Mouse (Mus musculus) neural tube, embryonic 13.5 days (tissue): Measurements from ENCODE around the gene Faf1. TPM values are rescaled to one million over a fixed set of nuclear protein-coding genes. Genes with fewer than 3 reads are reported as not detected.

Experiments used
- ATAC-seq: fragments of 200-750 bp; cut with Nextera tagmentation; 2 replicates; pipeline ENCODE4 v1.8.0; 2017; ENCODE audit warnings: low read depth, mild to moderate bottlenecking, moderate TSS enrichment, moderate library complexity
- H3K27ac ChIP-seq: fragments of 300-500 bp; sonication (generic); replicated peaks from 2 replicates; pipeline ENCODE4 v1.5.1; 2015; ENCODE audit warnings: moderate library complexity, mild to moderate bottlenecking, inconsistent platforms
- H3K27me3 ChIP-seq: fragments of 300-500 bp; sonication (generic); 2 replicates; pipeline ENCODE4 v1.6.1; 2015; ENCODE audit warnings: mild to moderate bottlenecking, inconsistent platforms
- H3K36me3 ChIP-seq: fragments of 300-500 bp; sonication (generic); 2 replicates; pipeline ENCODE4 v1.6.1; 2015; ENCODE audit warnings: mild to moderate bottlenecking, inconsistent platforms
- H3K4me1 ChIP-seq: fragments of 300-500 bp; sonication (generic); replicated peaks from 2 replicates; pipeline ENCODE4 v1.6.1; 2015; ENCODE audit warnings: inconsistent platforms
- H3K4me2 ChIP-seq: fragments of 300-500 bp; sonication (generic); 2 replicates; pipeline ENCODE4 v1.6.1; 2015; ENCODE audit warnings: inconsistent platforms, mild to moderate bottlenecking, moderate library complexity
- H3K4me3 ChIP-seq: fragments of 300-500 bp; sonication (generic); 2 replicates; pipeline ENCODE4 v1.5.1; 2015; ENCODE audit warnings: mild to moderate bottlenecking, inconsistent platforms
- H3K9ac ChIP-seq: fragments of 300-500 bp; sonication (generic); 2 replicates; pipeline ENCODE4 v1.6.1; 2015; ENCODE audit warnings: moderate library complexity, mild to moderate bottlenecking, inconsistent platforms
- H3K9me3 ChIP-seq: fragments of 300-500 bp; sonication (generic); 2 replicates; pipeline ENCODE4 v1.6.1; 2016; ENCODE audit warnings: inconsistent platforms
- WGBS: fragments of 180-500 bp; shearing (Covaris S2); methylation state at CpG from one replicate; pipeline ENCODE4 v1.1.7; 2015; 5-methylcytosine and 5-hydroxymethylcytosine counted together
- polyA plus RNA-seq: library from polyadenylated mRNA; unstranded; fragments of >200 nt; fragmentation: Nextera tagmentation; extraction: Ambion mirVana; gene quantifications from 2 replicates; pipeline ENCODE4 v1.2.1, GENCODE M21; 2015

Faf1 gene
- polyA plus RNA-seq, 1 experiment from 2014 or later, result 33.6 TPM

DNA sequence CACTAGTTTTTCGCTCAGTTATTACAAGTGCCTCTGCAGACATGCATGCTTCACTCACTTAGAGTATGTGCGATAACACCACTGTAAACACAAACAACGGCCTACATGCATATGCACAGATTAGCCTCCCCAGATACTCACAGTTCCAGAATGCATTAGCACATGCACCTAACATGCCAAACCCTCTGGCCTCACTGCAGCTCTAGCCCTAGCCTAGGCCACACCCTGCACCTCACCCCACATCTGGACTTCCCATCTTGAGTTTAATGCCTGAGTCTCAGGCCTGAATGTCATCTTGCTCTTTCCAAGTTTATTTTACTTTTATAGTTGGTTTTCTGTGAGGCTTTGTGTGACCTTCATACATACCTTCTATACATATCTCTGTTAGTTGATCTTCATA lies 272.9 kb downstream of the Faf1 start:
- Histone ChIP-seq H3K4me2 (no peak overlapping the region), H3K27ac (no peak overlapping the region), H3K36me3 (0 out of 2 replicates have a peak, but pooled peaks cover 7% of the 10 kb centered on the region), H3K4me1 (no peaks in the 10 kb centered on the region; the same call in 1 of the 2 replicates), H3K27me3 (no peaks in the 10 kb centered on the region), H3K4me3 (no peak overlapping the region), H3K9me3 (no peaks in the 10 kb centered on the region), H3K9ac (no peak overlapping the region)
- WGBS, result 93% methylated on average over 3 of the region's 3 CpGs
- no peak for ATAC-seq

DNA sequence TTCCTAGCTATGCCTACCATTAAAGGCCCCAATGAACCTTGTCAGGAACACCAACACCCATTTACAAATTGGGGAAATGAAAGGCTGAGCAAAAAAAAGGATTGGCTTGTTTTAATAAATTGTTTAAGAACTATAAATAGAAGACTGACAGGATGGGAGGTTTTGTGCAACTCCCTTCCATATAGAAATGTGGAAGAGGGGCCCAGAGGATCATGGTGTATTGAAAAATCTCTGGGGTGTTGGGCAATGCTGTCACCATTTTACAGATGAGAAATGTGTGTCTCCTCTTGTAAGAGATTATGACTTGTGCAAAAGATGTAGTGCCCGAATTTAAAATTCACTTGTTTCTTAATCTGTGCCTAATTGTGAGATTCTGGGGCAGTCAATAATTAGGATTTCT lies 277.1 kb downstream of the Faf1 start:
- ATAC-seq, result no peak
- no peaks in the 10 kb centered on the region; the same call in 1 of the 2 replicates for H3K4me1 ChIP-seq
- no peak overlapping the region for H3K4me2 ChIP-seq
- H3K27me3 ChIP-seq, result no peaks in the 10 kb centered on the region
- no peak overlapping the region for H3K9ac ChIP-seq
- WGBS, result 96% methylated on average over 1 of the region's 1 CpGs
- no peak overlapping the region for H3K4me3 ChIP-seq
- no peaks in the 10 kb centered on the region for H3K36me3 ChIP-seq
- H3K27ac ChIP-seq, result no peak overlapping the region
- no peaks in the 10 kb centered on the region for H3K9me3 ChIP-seq

DNA sequence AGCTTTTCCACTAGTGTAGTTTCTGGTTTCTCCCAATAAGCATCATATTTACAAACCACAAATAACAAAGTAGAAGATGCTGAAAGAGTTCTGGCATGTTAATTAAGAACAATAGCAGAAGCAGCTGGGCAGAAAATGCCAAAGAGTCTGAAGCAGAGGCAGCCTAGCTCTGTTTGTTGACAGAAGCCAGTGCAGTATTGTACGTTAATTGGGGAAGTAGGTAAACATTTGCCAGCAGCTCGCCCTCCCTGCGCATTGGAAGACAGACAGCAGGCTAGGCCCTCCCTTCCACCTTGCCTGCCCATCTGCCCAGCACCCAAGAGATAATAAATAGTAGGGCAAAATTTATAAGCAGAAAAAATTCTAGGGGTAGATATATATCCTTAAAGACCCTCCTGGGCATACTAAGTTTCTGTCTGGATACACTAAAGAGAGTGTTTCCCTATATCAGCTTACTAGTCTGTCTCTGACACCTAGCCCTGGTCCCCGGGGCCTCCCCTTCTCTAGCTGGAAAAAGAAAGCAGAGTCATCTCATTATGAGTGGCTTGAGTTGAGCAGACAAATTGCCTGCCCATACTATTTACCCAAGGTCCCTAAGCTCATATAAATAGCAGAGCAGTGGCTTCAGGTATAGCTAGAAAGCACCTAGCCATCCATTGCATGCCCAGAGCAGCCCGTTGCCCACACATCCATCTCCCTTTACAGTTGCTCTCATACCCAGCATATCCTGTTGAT lies 284.0 kb downstream of the Faf1 start:
- H3K9ac ChIP-seq, result no peak overlapping the region
- peaks cover 14% of the 10 kb centered on the region for H3K36me3 ChIP-seq
- no peak overlapping the region for H3K4me2 ChIP-seq
- ATAC-seq, result no peak
- WGBS, result 69% methylated on average over 5 of the region's 5 CpGs
- no peaks in the 10 kb centered on the region for H3K4me1 ChIP-seq
- H3K9me3 ChIP-seq, result no peaks in the 10 kb centered on the region
- no peak overlapping the region for H3K4me3 ChIP-seq
- H3K27ac ChIP-seq, result no peak overlapping the region
- H3K27me3 ChIP-seq, result no peaks in the 10 kb centered on the region

DNA sequence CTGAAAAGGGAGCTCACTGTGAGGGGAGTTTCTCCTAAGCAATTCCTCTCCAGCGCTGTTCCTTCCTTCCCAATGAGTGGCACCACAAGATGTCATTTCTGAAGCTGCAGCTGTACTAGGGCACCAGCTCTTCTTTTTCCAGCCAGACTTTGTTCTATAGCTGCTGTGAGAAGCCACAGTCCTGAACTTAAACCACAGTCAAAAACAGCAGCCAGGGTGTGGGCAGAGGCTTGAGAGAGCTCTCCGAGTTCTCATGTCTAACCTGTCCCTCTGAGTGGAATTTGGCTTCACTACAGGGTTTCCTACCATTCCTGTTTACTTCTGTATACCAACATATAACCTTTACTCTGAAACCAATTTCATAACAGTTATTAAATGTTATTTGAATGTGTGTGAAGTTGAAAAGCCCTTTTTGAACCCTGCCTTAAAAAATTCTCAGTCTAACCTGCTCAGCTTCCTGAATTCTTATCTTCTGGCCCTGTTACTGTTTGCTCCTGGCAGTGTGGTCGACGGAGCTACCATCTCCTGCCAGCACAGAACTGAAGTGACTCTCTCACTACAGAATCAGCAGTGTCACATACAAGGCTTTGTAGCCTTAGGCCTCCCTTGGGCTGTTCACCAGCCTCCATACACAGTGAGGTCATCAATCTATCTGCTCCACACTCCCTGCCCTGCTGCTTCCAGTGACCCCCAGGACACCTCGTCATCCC lies 287.3 kb downstream of the Faf1 start:
- ATAC-seq, result no peak

DNA sequence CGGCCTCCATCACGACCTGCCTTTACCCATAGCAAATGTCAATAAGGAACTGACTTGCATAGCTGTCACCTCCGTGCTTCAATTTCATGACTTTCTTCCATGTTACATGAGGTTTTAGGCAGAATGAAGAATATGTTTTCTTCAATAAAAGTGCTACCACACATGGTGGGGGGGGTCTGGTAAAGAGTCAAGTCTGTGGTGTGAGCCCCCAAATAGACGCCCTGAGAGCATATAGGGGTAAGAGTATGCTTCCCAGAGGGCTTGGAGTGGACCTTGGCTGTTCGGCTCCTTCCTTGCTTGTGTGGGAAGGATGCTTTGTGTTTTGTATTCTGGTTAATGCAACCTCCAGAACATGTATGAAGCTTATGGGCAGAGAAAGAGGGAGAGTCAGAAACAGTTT lies 293.2 kb downstream of the Faf1 start:
- Histone ChIP-seq H3K4me1 (peaks cover 5% of the 10 kb centered on the region), H3K27ac (no peak overlapping the region), H3K36me3 (no peaks in the 10 kb centered on the region), H3K4me3 (no peak overlapping the region), H3K9ac (no peak overlapping the region), H3K9me3 (no peaks in the 10 kb centered on the region), H3K4me2 (no peak overlapping the region), H3K27me3 (peaks cover 58% of the 10 kb centered on the region)
- 87% methylated on average over 5 of the region's 5 CpGs for WGBS
- no peak for ATAC-seq

More for the DNA sequence above, 287.3 kb downstream of the Faf1 start:
- Histone ChIP-seq H3K36me3 (peaks cover 14% of the 10 kb centered on the region), H3K27me3 (peaks cover under 1% of the 10 kb centered on the region; the same call in 1 of the 2 replicates), H3K4me2 (no peak overlapping the region), H3K27ac (no peak overlapping the region), H3K4me1 (no peaks in the 10 kb centered on the region), H3K9ac (no peak overlapping the region), H3K9me3 (no peaks in the 10 kb centered on the region), H3K4me3 (no peak overlapping the region)
- 84% methylated on average over 5 of the region's 5 CpGs for WGBS

DNA sequence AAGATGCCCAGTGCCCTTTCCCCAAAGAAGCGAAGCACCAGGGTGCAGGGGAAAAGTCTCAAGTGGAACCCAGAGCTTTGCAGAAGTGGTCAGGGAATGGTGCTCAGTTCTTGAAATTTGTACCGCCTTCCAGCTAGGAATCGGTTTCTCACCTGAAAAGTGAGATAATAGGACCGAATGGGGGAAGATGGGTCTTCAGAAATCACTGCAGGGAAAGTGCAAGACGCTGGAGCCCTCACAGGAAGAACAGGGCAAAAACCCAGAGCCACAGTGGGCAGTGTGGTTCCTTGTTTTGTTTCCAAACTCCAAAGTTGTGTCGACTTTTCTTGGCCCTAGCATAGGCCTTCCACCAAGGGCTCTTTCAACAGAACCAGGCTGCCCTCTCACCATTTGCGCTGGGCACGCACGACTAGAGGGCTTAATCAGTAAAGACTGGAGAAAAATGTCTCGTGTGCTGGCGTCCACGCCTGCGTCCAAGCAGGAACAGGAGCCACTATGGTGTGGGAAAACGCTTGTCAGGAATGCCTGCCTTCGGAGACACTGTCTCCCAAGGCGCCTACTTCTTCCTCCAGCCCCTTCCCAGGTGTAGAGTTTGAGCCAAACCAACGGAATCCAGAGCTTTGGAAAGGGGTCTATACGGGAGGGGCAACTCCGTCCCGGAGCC lies 297.7 kb downstream of the Faf1 start:
- no peak overlapping the region for H3K4me3 ChIP-seq
- H3K4me2 ChIP-seq, result no peak overlapping the region
- peaks cover 5% of the 10 kb centered on the region; the same call in 1 of the 2 replicates for H3K9me3 ChIP-seq
- H3K27me3 ChIP-seq, result peaks cover 99% of the 10 kb centered on the region
- no peak overlapping the region for H3K27ac ChIP-seq
- no peaks in the 10 kb centered on the region for H3K36me3 ChIP-seq
- no peak overlapping the region for H3K9ac ChIP-seq
- H3K4me1 ChIP-seq, result peaks cover 24% of the 10 kb centered on the region
- 2% methylated on average over 20 of the region's 20 CpGs for WGBS
- ATAC-seq, result no peak

DNA sequence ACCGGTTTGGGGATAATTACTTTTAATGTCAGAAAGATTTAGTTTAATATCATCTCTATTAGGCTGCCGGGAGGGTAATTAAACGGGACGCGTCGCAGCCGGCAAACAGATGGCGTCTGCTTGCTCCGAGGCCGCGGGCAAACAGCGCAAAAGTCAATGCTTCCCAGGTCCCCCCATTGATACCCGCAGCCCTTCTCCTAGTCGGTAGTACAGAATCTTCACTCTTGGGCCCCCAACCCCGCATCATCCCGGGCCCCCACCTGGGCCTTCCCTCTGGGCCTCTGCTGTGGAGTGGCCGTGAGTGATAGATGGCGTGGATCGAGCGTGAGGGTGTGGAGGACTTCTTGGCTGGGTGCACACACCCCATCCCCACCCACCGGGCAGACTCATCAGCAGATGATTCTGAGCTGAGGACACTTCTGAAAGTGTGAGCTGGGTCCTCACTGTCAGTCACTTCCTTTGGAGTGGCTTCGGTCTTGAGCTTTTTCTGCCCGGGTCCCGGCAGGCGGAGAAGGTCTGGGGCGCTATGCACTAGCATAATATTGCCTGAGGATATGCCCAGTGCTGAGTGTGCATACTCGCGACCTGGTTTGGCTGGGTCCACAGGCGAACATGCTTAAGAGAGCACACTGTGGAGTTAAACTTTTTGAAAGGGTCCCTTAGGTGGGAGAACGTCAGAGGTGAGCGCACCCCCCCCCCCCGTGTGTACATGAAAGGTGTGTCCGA lies 298.4 kb downstream of the Faf1 start:
- H3K4me2 ChIP-seq, result peak overlapping the region; percentile 22; the same call in 1 of the 2 replicates
- WGBS, result under 1% methylated on average over 33 of the region's 33 CpGs
- H3K4me3 ChIP-seq, result no peak overlapping the region
- peaks cover 26% of the 10 kb centered on the region for H3K4me1 ChIP-seq
- H3K9ac ChIP-seq, result no peak overlapping the region
- peaks cover 5% of the 10 kb centered on the region; the same call in 1 of the 2 replicates for H3K9me3 ChIP-seq
- H3K27ac ChIP-seq, result no peak overlapping the region
- ATAC-seq, result no peak
- H3K27me3 ChIP-seq, result peaks cover 99% of the 10 kb centered on the region
- no peaks in the 10 kb centered on the region for H3K36me3 ChIP-seq

DNA sequence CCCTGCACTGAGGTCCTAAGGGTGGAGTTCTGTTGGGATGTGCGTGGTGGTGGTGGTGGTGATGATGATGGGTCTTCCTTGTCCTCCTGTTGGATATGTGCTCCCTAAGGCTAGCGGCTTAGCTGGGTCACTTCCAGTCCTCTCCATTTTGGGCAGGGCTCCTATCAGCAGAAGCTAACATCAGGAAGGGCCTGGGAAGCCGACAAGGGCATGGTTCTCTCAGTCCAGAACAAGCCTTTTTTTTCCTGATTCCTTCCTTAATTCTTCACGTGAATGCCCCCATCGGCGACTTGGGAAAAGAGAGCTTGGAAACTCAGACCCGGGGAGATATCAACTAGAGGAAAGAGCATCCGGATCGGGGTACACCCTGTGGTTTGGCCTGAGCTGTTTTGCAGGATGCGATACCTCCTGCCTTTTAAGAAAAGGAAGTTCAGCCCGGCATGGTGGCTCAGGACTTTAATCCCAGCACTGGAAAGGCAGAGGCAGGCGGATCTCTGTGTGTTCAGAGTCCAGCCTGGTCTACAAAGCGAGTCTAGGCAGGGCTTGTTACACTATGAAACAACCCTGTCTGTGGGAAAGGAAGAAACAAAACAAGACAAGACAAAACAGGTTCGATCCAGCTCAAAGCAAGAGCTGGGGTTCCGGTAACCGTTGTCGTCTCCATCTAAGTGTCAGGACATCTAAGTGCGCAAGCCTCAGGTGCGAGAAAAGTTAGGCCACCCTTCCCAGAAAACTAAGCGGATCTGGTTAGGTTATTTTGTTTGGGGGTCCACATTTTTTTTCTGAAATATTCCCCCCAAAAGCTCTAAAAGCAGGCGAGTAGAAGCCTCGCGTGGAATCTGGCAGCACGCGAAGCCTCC lies 299.2 kb downstream of the Faf1 start:
- 7% methylated on average over 25 of the region's 25 CpGs for WGBS
- Histone ChIP-seq H3K27me3 (peaks cover 99% of the 10 kb centered on the region), H3K4me3 (no peak overlapping the region), H3K4me1 (peaks cover 31% of the 10 kb centered on the region), H3K36me3 (no peaks in the 10 kb centered on the region), H3K4me2 (no peak overlapping the region), H3K9me3 (peaks cover 5% of the 10 kb centered on the region; the same call in 1 of the 2 replicates), H3K9ac (no peak overlapping the region), H3K27ac (no peak overlapping the region)
- ATAC-seq, result no peak

DNA sequence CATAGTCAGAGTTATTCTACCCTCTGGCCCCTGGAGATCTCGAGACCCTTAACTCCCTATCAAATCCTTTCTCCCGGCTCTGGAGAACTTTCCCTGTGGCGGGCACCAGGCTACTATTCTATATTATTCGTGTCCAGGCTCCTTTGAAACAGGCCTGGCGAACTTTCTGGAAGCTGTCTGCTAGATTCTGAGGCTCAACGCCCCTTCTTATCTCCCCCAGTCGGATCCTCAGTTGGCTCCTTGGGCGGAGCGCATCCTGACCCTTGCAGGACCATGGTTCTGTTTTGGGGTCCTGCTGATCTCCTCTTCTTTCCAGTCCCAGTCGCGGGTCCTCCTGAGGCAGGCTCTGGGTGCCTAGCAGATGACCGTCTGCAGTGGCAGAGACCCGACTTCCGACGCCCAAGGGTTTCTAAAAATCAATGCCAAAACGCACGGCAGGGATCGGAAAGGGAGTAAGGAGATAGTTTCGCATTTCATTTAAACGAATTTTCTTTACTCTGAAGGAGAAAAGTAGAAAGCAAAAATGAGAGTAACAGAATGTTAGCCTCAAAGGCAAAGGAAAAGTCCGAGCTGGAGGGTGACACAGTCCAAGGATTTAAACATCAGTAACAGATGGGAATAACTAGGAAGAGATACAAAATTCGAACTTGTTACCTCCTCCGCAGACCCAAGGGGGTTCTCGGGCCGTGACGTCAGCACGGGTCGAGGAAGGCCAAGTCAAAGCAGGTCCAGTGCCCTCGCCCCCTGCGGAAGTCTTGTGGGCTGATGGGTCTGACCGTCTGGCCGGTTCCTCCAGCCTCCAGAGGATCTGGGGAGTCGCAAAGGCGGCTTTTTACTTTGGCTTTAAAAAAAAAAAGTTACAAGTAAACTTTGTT lies 300.1 kb downstream of the Faf1 start:
- Histone ChIP-seq H3K4me1 (peaks cover 32% of the 10 kb centered on the region), H3K27ac (no peak overlapping the region), H3K4me3 (no peak overlapping the region), H3K27me3 (peaks cover 99% of the 10 kb centered on the region), H3K36me3 (no peaks in the 10 kb centered on the region), H3K4me2 (no peak overlapping the region; the same call in 1 of the 2 replicates), H3K9me3 (peaks cover 5% of the 10 kb centered on the region; the same call in 1 of the 2 replicates), H3K9ac (no peak overlapping the region)
- ATAC-seq, result no peak
- 1% methylated on average over 34 of the region's 34 CpGs for WGBS
